Comparison of ENCODE assay signal across 8 mouse cellular contexts in the genomic region with DNA sequence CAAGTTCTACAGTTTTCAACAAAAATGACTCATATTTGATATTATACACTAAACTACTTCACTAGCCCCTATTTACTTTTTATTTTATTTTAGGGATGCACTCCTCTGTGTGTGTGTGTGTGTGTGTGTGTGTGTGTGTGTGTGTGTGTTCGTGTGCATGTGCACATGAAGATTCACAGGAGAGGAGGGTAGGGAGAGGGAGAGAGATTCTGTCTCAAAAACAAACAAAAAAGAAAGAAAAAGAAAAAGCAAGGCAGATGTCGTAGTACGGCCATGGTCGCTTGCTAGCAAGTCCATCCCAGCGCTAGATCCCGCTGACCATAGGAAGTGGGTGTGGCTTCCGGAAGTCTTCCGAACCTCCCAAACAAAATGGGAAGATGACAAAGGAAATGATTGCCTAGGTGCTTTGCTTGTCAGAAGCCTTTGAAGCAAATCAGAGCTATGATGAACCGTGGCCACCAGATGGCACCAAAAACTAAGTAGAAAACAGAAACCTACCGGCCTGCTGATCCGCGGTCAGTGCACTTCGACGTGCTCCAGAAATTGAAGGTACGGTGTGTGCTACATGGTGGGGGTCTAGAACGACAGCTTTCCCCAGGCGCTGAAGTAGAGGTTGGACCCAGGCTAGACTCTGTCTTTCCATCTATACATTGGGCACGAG. TPM values are rescaled to one million over a fixed set of nuclear protein-coding genes. Genes with fewer than 3 reads are reported as not detected.
DNase-seq lines count a peak whose midpoint lies in the region; ATAC-seq and TF ChIP-seq lines count a peak whose summit lies in the region.

No protein-coding gene starts in this region.

- DNase-seq in c-Kit-positive CD71-positive TER-119-negative erythroid progenitor cells, embryonic 14.5 days (ENCODE audit: low read depth): peak; percentile 76
- DNase-seq in forebrain, embryonic 11.5 days (ENCODE audit: low spot score): peak; percentile 88
- peak; percentile 81 to 87 for DNase-seq in kidney, postnatal 25 days
- DNase-seq in liver, embryonic 14.5 days (ENCODE audit: low read depth in 3 of 3, low spot score in 3 of 3): peak; percentile 61 to 66 (median 62)
- DNase-seq in neural tube, embryonic 10.5 days (ENCODE audit: extremely low spot score, low spot score): peak; percentile 84

- H3K27ac ChIP-seq in forebrain, embryonic 11.5 days (ENCODE audit: low read depth, low read length): no peak overlapping the region
- H3K27ac ChIP-seq in heart, embryonic 16.5 days (ENCODE audit: low read length): no peak overlapping the region
- no peak overlapping the region for H3K27ac ChIP-seq in liver, embryonic 14.5 days
- no peak overlapping the region for H3K27ac ChIP-seq in stomach, embryonic 15.5 days

- H3K4me3 ChIP-seq in E14TG2a.4 (replicated peaks; ENCODE audit: low read length): peak overlapping the region; percentile 68
- no peak overlapping the region for H3K4me3 ChIP-seq in forebrain, embryonic 11.5 days (ENCODE audit: low read depth, low read length)
- peak overlapping the region; percentile 32 for H3K4me3 ChIP-seq in heart, embryonic 16.5 days (ENCODE audit: low read length)
- peak overlapping the region in 1 of 2 experiments; percentile 38; a peak in 1 of 4 replicates for H3K4me3 ChIP-seq in liver, embryonic 14.5 days (ENCODE audit: insufficient read depth in 1 of 2, low read depth in 2 of 2, low read length in 2 of 2)
- peak overlapping the region; percentile 21 for H3K4me3 ChIP-seq in stomach, embryonic 15.5 days (replicated peaks)

- TF ChIP-seq CTCF in E14TG2a.4 (conservative IDR thresholded peaks at IDR 0.05; ENCODE audit: low read length): peak; percentile 58
- peak; percentile 85 for TF ChIP-seq CTCF in liver, embryonic 14.5 days (IDR thresholded peaks at IDR 0.05; ENCODE audit: low read depth)

- ATAC-seq in forebrain, embryonic 11.5 days (replicated peaks; ENCODE audit: low FRiP score): peak; percentile 55
- peak; percentile 18; the same call in 1 of the 2 replicates for ATAC-seq in heart, embryonic 16.5 days (replicated peaks; ENCODE audit: extremely low read depth, insufficient read depth, low FRiP score)
- no peak for ATAC-seq in liver, embryonic 14.5 days (ENCODE audit: insufficient read depth)
- ATAC-seq in stomach, embryonic 15.5 days (ENCODE audit: insufficient read depth, low FRiP score, low read depth): no peak

- H3K36me3 ChIP-seq in E14TG2a.4 (ENCODE audit: insufficient read depth, low read length): peaks cover 8% of the 10 kb centered on the region
- H3K36me3 ChIP-seq in forebrain, embryonic 11.5 days (ENCODE audit: control insufficient read depth, insufficient read depth, low read length): no peaks in the 10 kb centered on the region
- H3K36me3 ChIP-seq in heart, embryonic 16.5 days (ENCODE audit: control insufficient read depth, insufficient read depth): no peaks in the 10 kb centered on the region
- H3K36me3 ChIP-seq in liver, embryonic 14.5 days (replicated peaks; ENCODE audit: control insufficient read depth, insufficient read depth, low read depth): no peaks in the 10 kb centered on the region
- no peaks in the 10 kb centered on the region for H3K36me3 ChIP-seq in stomach, embryonic 15.5 days

- no peak for TF ChIP-seq EP300 in liver, embryonic 14.5 days (IDR thresholded peaks at IDR 0.05; ENCODE audit: low read depth)

- 4% methylated on average over 18 of the region's 18 CpGs for WGBS in forebrain, embryonic 11.5 days
- 3% methylated on average over 18 of the region's 18 CpGs for WGBS in heart, embryonic 16.5 days
- WGBS in liver, embryonic 14.5 days (ENCODE audit: insufficient replicate concordance): 2% methylated on average over 18 of the region's 18 CpGs
- WGBS in stomach, embryonic 15.5 days: 3% methylated on average over 18 of the region's 18 CpGs

- no peak overlapping the region for H3K9ac ChIP-seq in forebrain, embryonic 11.5 days (ENCODE audit: low read length)
- H3K9ac ChIP-seq in heart, embryonic 16.5 days (ENCODE audit: low read length): no peak overlapping the region
- H3K9ac ChIP-seq in liver, embryonic 14.5 days (replicated peaks): no peak overlapping the region
- no peak overlapping the region for H3K9ac ChIP-seq in stomach, embryonic 15.5 days

- peaks cover 67% of the 10 kb centered on the region for H3K4me1 ChIP-seq in E14TG2a.4 (replicated peaks; ENCODE audit: low read depth, low read length)
- no peaks in the 10 kb centered on the region for H3K4me1 ChIP-seq in forebrain, embryonic 11.5 days (replicated peaks; ENCODE audit: control insufficient read depth, insufficient read depth, low read length)
- H3K4me1 ChIP-seq in heart, embryonic 16.5 days (ENCODE audit: control insufficient read depth, insufficient read depth, low read length): no peaks in the 10 kb centered on the region; the same call in 1 of the 2 replicates
- H3K4me1 ChIP-seq in liver, embryonic 14.5 days (replicated peaks; ENCODE audit: control insufficient read depth in 2 of 2, insufficient read depth in 2 of 2, low read length in 1 of 2): peaks cover 0 to 5% of the 10 kb centered on the region in 2 experiments; a peak in 2 of 4 replicates
- no peaks in the 10 kb centered on the region for H3K4me1 ChIP-seq in stomach, embryonic 15.5 days

- no peaks in the 10 kb centered on the region for H3K27me3 ChIP-seq in E14TG2a.4 (ENCODE audit: insufficient read depth, low read length)
- H3K27me3 ChIP-seq in forebrain, embryonic 11.5 days (ENCODE audit: control insufficient read depth, insufficient read depth, low read length): no peaks in the 10 kb centered on the region
- no peaks in the 10 kb centered on the region for H3K27me3 ChIP-seq in heart, embryonic 16.5 days (ENCODE audit: control insufficient read depth, insufficient read depth, low read length)
- H3K27me3 ChIP-seq in liver, embryonic 14.5 days (ENCODE audit: control insufficient read depth, insufficient read depth, low read length): no peaks in the 10 kb centered on the region
- H3K27me3 ChIP-seq in stomach, embryonic 15.5 days (replicated peaks): no peaks in the 10 kb centered on the region

- no peaks in the 10 kb centered on the region for H3K9me3 ChIP-seq in E14TG2a.4 (ENCODE audit: low read length)
- H3K9me3 ChIP-seq in forebrain, embryonic 11.5 days (ENCODE audit: control insufficient read depth, low read length): no peaks in the 10 kb centered on the region
- H3K9me3 ChIP-seq in heart, embryonic 16.5 days (replicated peaks; ENCODE audit: control insufficient read depth, low read length): no peaks in the 10 kb centered on the region
- no peaks in the 10 kb centered on the region for H3K9me3 ChIP-seq in liver, embryonic 14.5 days (ENCODE audit: control insufficient read depth, low read length)
- H3K9me3 ChIP-seq in stomach, embryonic 15.5 days: no peaks in the 10 kb centered on the region

- H3K4me2 ChIP-seq in forebrain, embryonic 11.5 days (ENCODE audit: low read depth, low read length, severe bottlenecking): peak overlapping the region; percentile 40; the same call in 1 of the 2 replicates
- peak overlapping the region; percentile 58 for H3K4me2 ChIP-seq in heart, embryonic 16.5 days (ENCODE audit: low read depth, low read length)
- peak overlapping the region; percentile 50 for H3K4me2 ChIP-seq in liver, embryonic 14.5 days (ENCODE audit: low read depth)
- H3K4me2 ChIP-seq in stomach, embryonic 15.5 days: peak overlapping the region; percentile 49

RNA-seq across cellular contexts. Expression of a gene that starts 20.1 kb away (rescaled TPM):
- not detected in 2 replicates for polyA plus RNA-seq in forebrain, embryonic 11.5 days (2014; fragmentation: Nextera tagmentation; extraction: Ambion mirVana)
- 0.54 and 1.0 TPM in 2 replicates for polyA plus RNA-seq in heart, embryonic 16.5 days (2015; fragmentation: Nextera tagmentation; extraction: Ambion mirVana)
- polyA plus RNA-seq in liver, embryonic 14.5 days (2012; rRNA removed): 1.3 and 1.7 TPM in 2 replicates
- 1.3 TPM in 2 replicates for polyA plus RNA-seq in liver, embryonic 14.5 days (2014; fragmentation: Nextera tagmentation; extraction: Ambion mirVana)
- 0.61 and 0.98 TPM in 2 replicates for polyA plus RNA-seq in stomach, embryonic 15.5 days (2015; fragmentation: Nextera tagmentation; extraction: Ambion mirVana)

RNA-seq across cellular contexts. Expression of a gene that starts 36.6 kb away (rescaled TPM):
- 105 and 110 TPM in 2 replicates for polyA plus RNA-seq in forebrain, embryonic 11.5 days (2014; fragmentation: Nextera tagmentation; extraction: Ambion mirVana)
- polyA plus RNA-seq in heart, embryonic 16.5 days (2015; fragmentation: Nextera tagmentation; extraction: Ambion mirVana): 59.2 and 67.2 TPM in 2 replicates
- polyA plus RNA-seq in liver, embryonic 14.5 days (2012; rRNA removed): 5.6 and 7.5 TPM in 2 replicates
- 21.7 and 22.7 TPM in 2 replicates for polyA plus RNA-seq in liver, embryonic 14.5 days (2014; fragmentation: Nextera tagmentation; extraction: Ambion mirVana)
- polyA plus RNA-seq in stomach, embryonic 15.5 days (2015; fragmentation: Nextera tagmentation; extraction: Ambion mirVana): 56.1 and 64.2 TPM in 2 replicates

Comparison
In these comparisons a context has a peak if more than half of its experiments do, and no peak if none do; other contexts are left out.
1. ATAC-seq: peak in forebrain, embryonic 11.5 days (single experiment) and heart, embryonic 16.5 days (single experiment); none in liver, embryonic 14.5 days (single experiment) and stomach, embryonic 15.5 days (single experiment).
2. Peak in every context shown above with its lines, with median percentiles within 50 percentile points of each other: DNase-seq and H3K4me2 ChIP-seq.